Mouse (Mus musculus) C3H10T1/2 (cell line): ENCODE data around the gene 4932429P05Rik. TPM values are rescaled to one million over a fixed set of nuclear protein-coding genes. Genes with fewer than 3 reads are reported as not detected.

ENCODE experiments used
- polyA plus RNA-seq, 2 experiments: library from polyadenylated mRNA; unstranded; fragments of >200 nt; fragmentation: generic; extraction: Trizol; gene quantifications; one replicate each; pipeline ENCODE4 v1.2.1; 2012; ENCODE audit warnings: missing spikeins in 2 of 2

The 4932429P05Rik gene
- not detected for polyA plus RNA-seq

GRCm38 (mm10) chrX:89751968-89752367, at the start of gene 4932429P05Rik:
TSS of gene 4932429P05Rik (plus strand) at chrX:89752268.

Other genes starting within 250 kb of the 4932429P05Rik start
- gene 4930415L06Rik, start 180.6 kb downstream of the 4932429P05Rik start, polyA plus RNA-seq: not detected